Mouse (Mus musculus) embryo, embryonic 9.5 days (tissue): ENCODE measurements around the gene Vmn1r33.
"Not testable (repeated sequence)": the region's sequence is repeated elsewhere in the genome, so short reads cannot be mapped to it uniquely, and the experiment has no call there.

Source experiments
- DNase-seq: peaks from one replicate; pipeline ENCODE4 v3.0.0-alpha.2; 2017; ENCODE audit errors: extremely low spot score

Gene Vmn1r33

GRCm38 (mm10) chr6:66618182-66618581, at the start of gene Vmn1r33:
TSS of gene Vmn1r33 (minus strand) at chr6:66618282.
- not testable (repeated sequence) for DNase-seq

GRCm38 (mm10) chr6:66643779-66644178, 25.7 kb upstream of the Vmn1r33 start, which contains the start of gene Vmn1r34:
TSS of gene Vmn1r34 (minus strand) at chr6:66643879.
- DNase-seq, result no peak

- no peak for DNase-seq
These were observed 22.3 kb downstream of the Vmn1r33 start for GRCm38 (mm10) chr6:66595804-66596203.
